Comparison of ENCODE assay signal across 8 mouse cellular contexts in the genomic region with DNA sequence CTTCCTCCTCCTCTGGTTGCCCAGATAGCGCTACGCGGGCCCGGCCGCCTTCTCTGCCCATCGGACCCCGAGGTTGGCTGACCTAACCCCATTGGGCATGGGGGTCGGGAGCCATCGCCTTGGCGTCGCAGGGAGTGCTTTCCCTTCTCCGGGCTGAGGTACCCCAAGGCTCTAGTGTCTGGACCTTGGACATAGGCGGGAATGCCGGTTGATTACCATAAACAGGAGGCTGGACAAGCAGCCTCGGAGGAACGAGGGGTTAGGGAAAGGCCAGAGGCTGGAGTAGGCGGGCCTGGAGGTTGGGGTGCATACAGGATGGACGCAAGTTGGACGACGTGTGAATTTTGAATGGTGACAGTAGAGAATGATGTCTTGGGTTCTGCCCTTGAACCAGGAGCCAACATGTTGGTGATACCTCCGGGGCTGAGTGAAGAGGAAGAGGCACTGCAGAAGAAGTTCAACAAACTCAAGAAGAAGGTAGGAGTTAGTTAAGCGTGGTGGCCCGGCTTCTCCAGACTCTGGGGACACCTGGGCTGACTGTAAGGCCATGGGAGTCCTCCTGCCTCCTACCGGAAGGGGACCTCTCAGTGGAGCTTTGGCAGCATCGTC. TPM values are rescaled to one million over a fixed set of nuclear protein-coding genes. Genes with fewer than 3 reads are reported as not detected.
DNase-seq lines count a peak whose midpoint lies in the region; ATAC-seq and TF ChIP-seq lines count a peak whose summit lies in the region.

No protein-coding gene starts in this region.

- H3K9me3 ChIP-seq in heart, embryonic 10.5 days = no peaks in the 10 kb centered on the region
- no peaks in the 10 kb centered on the region for H3K9me3 ChIP-seq in forebrain, embryonic 14.5 days (replicated peaks; ENCODE audit: control insufficient read depth, low read length)

- peaks cover 16% of the 10 kb centered on the region for H3K79me3 ChIP-seq in C2C12 (ENCODE audit: low read depth)

- H3K4me2 ChIP-seq in forebrain, embryonic 14.5 days (ENCODE audit: low read length) = peak overlapping the region; percentile 98

- H3K27ac ChIP-seq in heart, embryonic 10.5 days = peak overlapping the region; percentile 92
- no peak overlapping the region for H3K27ac ChIP-seq in forebrain, embryonic 14.5 days (ENCODE audit: low read depth, low read length)

- no peak for DNase-seq in heart, embryonic 10.5 days (ENCODE audit: low spot score)
- no peak for DNase-seq in heart, postnatal 4 days
- no peak for DNase-seq in forebrain, embryonic 14.5 days (ENCODE audit: low spot score)
- no peak for DNase-seq in spleen, postnatal 14 days (ENCODE audit: low spot score in 2 of 2)
- no peak for DNase-seq in cerebellum, adult 9-10 months

- ATAC-seq in forebrain, embryonic 14.5 days = no peak; the same call in 1 of the 2 replicates
- ATAC-seq in megakaryocyte, adult 5-6 weeks (ENCODE audit: poor library complexity, severe bottlenecking) = peak; percentile 20; the same call in 1 of the 2 replicates
- ATAC-seq in cerebellum, adult (ENCODE audit: insufficient number of reproducible peaks, low FRiP score, low TSS enrichment) = no peak

- H3K79me2 ChIP-seq in C2C12 (ENCODE audit: control insufficient read depth, insufficient read depth) = peaks cover 31% of the 10 kb centered on the region

- peak overlapping the region; percentile 88 for H3K9ac ChIP-seq in forebrain, embryonic 14.5 days (ENCODE audit: low read length)

- peaks cover 18% of the 10 kb centered on the region for H3K4me1 ChIP-seq in heart, embryonic 10.5 days
- peaks cover 17% of the 10 kb centered on the region for H3K4me1 ChIP-seq in forebrain, embryonic 14.5 days (ENCODE audit: control insufficient read depth, insufficient read depth, low read length)

- H3K27me3 ChIP-seq in heart, embryonic 10.5 days (ENCODE audit: insufficient read depth, poor library complexity, severe bottlenecking) = no peaks in the 10 kb centered on the region
- H3K27me3 ChIP-seq in C2C12 (ENCODE audit: control insufficient read depth, insufficient read depth, insufficient read length) = no peaks in the 10 kb centered on the region
- H3K27me3 ChIP-seq in forebrain, embryonic 14.5 days (replicated peaks; ENCODE audit: control insufficient read depth, insufficient read depth, low read length) = no peaks in the 10 kb centered on the region

- peak overlapping the region; percentile 96 for H3K4me3 ChIP-seq in heart, embryonic 10.5 days
- H3K4me3 ChIP-seq in C2C12 (ENCODE audit: insufficient read depth, poor library complexity, severe bottlenecking) = peak overlapping the region; percentile 99
- peak overlapping the region; percentile 64 for H3K4me3 ChIP-seq in forebrain, embryonic 14.5 days (ENCODE audit: low read depth, low read length)

- WGBS in heart, embryonic 10.5 days = 3% methylated on average over 25 of the region's 25 CpGs
- WGBS in forebrain, embryonic 14.5 days = 1% methylated on average over 25 of the region's 25 CpGs

- peak overlapping the region; percentile 90 for H3ac ChIP-seq in C2C12 (ENCODE audit: control insufficient read depth, insufficient read length, low read depth)

- TF ChIP-seq CTCF in C2C12 (IDR thresholded peaks at IDR 0.05; ENCODE audit: control insufficient read depth, insufficient read depth, insufficient read length) = no peak

- peaks cover 63% of the 10 kb centered on the region for H3K36me3 ChIP-seq in heart, embryonic 10.5 days
- peaks cover 38% of the 10 kb centered on the region for H3K36me3 ChIP-seq in C2C12 (ENCODE audit: control insufficient read depth, insufficient read depth)
- H3K36me3 ChIP-seq in forebrain, embryonic 14.5 days (ENCODE audit: control insufficient read depth, insufficient read depth, low read length) = peaks cover 60% of the 10 kb centered on the region

TF ChIP-seq in C2C12, 6 proteins besides CTCF, POLR2A, EP300 and RAD21:
- no peak for TF ChIP-seq CEBPB (IDR thresholded peaks at IDR 0.05; ENCODE audit: low read depth)
- TF ChIP-seq MAX (IDR thresholded peaks at IDR 0.05) = no peak
- TF ChIP-seq FOSL1 (IDR thresholded peaks at IDR 0.05; ENCODE audit: insufficient read depth, low read length, poor library complexity, severe bottlenecking) = no peak
- no peak for TF ChIP-seq MYOG (IDR thresholded peaks at IDR 0.05; ENCODE audit: control insufficient read depth, extremely low read depth, insufficient read length)
- TF ChIP-seq USF1 (IDR thresholded peaks at IDR 0.05; ENCODE audit: low read depth) = no peak
- no peak for TF ChIP-seq MYOD1 (IDR thresholded peaks at IDR 0.05; ENCODE audit: control insufficient read depth, insufficient read length, low read depth)

RNA-seq across cellular contexts. Expression of a gene that starts 0.4 kb away (rescaled TPM):
- polyA plus RNA-seq in heart, embryonic 10.5 days (2016; fragmentation: Nextera tagmentation; extraction: Ambion mirVana) = 89.6 and 104 TPM in 2 replicates
- total RNA-seq in heart, postnatal 4 days (2021) = 10 to 100 TPM; 30.4 to 34.2 TPM
- 75.1 TPM for polyA plus RNA-seq in C2C12 (2012; fragmentation: generic; extraction: Trizol)
- polyA plus RNA-seq in forebrain, embryonic 14.5 days (2014; fragmentation: Nextera tagmentation; extraction: Ambion mirVana) = 82.9 and 92.3 TPM in 2 replicates
- 35.4 and 45.1 TPM in 2 replicates for total RNA-seq in megakaryocyte, adult 5-6 weeks (2015)
- total RNA-seq in megakaryocyte, adult 5-6 weeks (2017) = 25.1 and 26.2 TPM in 2 replicates

RNA-seq across cellular contexts. Expression of a gene that starts 0.6 kb away (rescaled TPM):
- polyA plus RNA-seq in heart, embryonic 10.5 days (2016; fragmentation: Nextera tagmentation; extraction: Ambion mirVana) = 39.9 and 43.6 TPM in 2 replicates
- total RNA-seq in heart, postnatal 4 days (2021) = 10 to 100 TPM; 27.4 to 27.9 TPM
- 28.1 TPM for polyA plus RNA-seq in C2C12 (2012; fragmentation: generic; extraction: Trizol)
- polyA plus RNA-seq in forebrain, embryonic 14.5 days (2014; fragmentation: Nextera tagmentation; extraction: Ambion mirVana) = 36.6 and 46.9 TPM in 2 replicates
- total RNA-seq in megakaryocyte, adult 5-6 weeks (2015) = 13.3 and 17.1 TPM in 2 replicates
- 34.8 and 43.5 TPM in 2 replicates for total RNA-seq in megakaryocyte, adult 5-6 weeks (2017)

RNA-seq across cellular contexts. Expression of a gene that starts 11.7 kb away (rescaled TPM):
- polyA plus RNA-seq in heart, embryonic 10.5 days (2016; fragmentation: Nextera tagmentation; extraction: Ambion mirVana) = 1.3 and 11.4 TPM in 2 replicates
- total RNA-seq in heart, postnatal 4 days (2021) = 1 to 10 TPM in 1 of 2 experiments, under 1 TPM in 1; 0.88 to 2.6 TPM
- polyA plus RNA-seq in C2C12 (2012; fragmentation: generic; extraction: Trizol) = 0.28 TPM
- polyA plus RNA-seq in forebrain, embryonic 14.5 days (2014; fragmentation: Nextera tagmentation; extraction: Ambion mirVana) = 0.93 and 0.94 TPM in 2 replicates
- total RNA-seq in megakaryocyte, adult 5-6 weeks (2015) = 2.3 and 7.1 TPM in 2 replicates
- 1.7 and 3.4 TPM in 2 replicates for total RNA-seq in megakaryocyte, adult 5-6 weeks (2017)

RNA-seq across cellular contexts. Expression of a gene that starts 13.8 kb away (rescaled TPM):
- polyA plus RNA-seq in heart, embryonic 10.5 days (2016; fragmentation: Nextera tagmentation; extraction: Ambion mirVana) = 48.1 and 62.2 TPM in 2 replicates
- 10 to 100 TPM; 21.4 to 23.0 TPM for total RNA-seq in heart, postnatal 4 days (2021)
- polyA plus RNA-seq in C2C12 (2012; fragmentation: generic; extraction: Trizol) = 27.2 TPM
- polyA plus RNA-seq in forebrain, embryonic 14.5 days (2014; fragmentation: Nextera tagmentation; extraction: Ambion mirVana) = 54.9 and 66.4 TPM in 2 replicates
- 22.4 and 28.5 TPM in 2 replicates for total RNA-seq in megakaryocyte, adult 5-6 weeks (2015)
- 17.7 and 24.6 TPM in 2 replicates for total RNA-seq in megakaryocyte, adult 5-6 weeks (2017)

RNA-seq across cellular contexts. Expression of a gene that starts 13.9 kb away (rescaled TPM):
- polyA plus RNA-seq in heart, embryonic 10.5 days (2016; fragmentation: Nextera tagmentation; extraction: Ambion mirVana) = 22.3 and 22.8 TPM in 2 replicates
- total RNA-seq in heart, postnatal 4 days (2021) = 10 to 100 TPM; 13.6 to 16.2 TPM
- polyA plus RNA-seq in C2C12 (2012; fragmentation: generic; extraction: Trizol) = 35.9 TPM
- 31.7 and 33.8 TPM in 2 replicates for polyA plus RNA-seq in forebrain, embryonic 14.5 days (2014; fragmentation: Nextera tagmentation; extraction: Ambion mirVana)
- 17.5 and 21.8 TPM in 2 replicates for total RNA-seq in megakaryocyte, adult 5-6 weeks (2015)
- total RNA-seq in megakaryocyte, adult 5-6 weeks (2017) = 24.7 and 33.7 TPM in 2 replicates
